Mouse (Mus musculus) frontal cortex, postnatal 14 days (tissue): Measurements from ENCODE around the gene Btbd9.
"Not testable (repeated sequence)": the region's sequence is repeated elsewhere in the genome, so short reads cannot be mapped to it uniquely, and the experiment has no call there.

Experiments
- DNase-seq, 2 experiments: peaks; one replicate each; pipeline ENCODE4 v3.0.0; 2022; ENCODE audit warnings: low spot score in 2 of 2

Gene Btbd9

GRCm38 (mm10) chr17:30558623-30559022 is 17.7 kb downstream of the Btbd9 start:
- no peak for DNase-seq

GRCm38 (mm10) chr17:30556512-30556911 is 19.8 kb downstream of the Btbd9 start:
- DNase-seq, result no peak

- DNase-seq, result no peak
Measured at GRCm38 (mm10) chr17:30553027-30553937, 23.0 kb downstream of the Btbd9 start.

- DNase-seq, result no peak
Measured at GRCm38 (mm10) chr17:30550774-30551107, 25.5 kb downstream of the Btbd9 start.

- no peak for DNase-seq
Measured at GRCm38 (mm10) chr17:30549899-30550773, 26.2 kb downstream of the Btbd9 start.

GRCm38 (mm10) chr17:30539098-30539497 is 37.2 kb downstream of the Btbd9 start:
- no peak for DNase-seq

GRCm38 (mm10) chr17:30536651-30537050 is 39.6 kb downstream of the Btbd9 start:
- no peak for DNase-seq

- DNase-seq, result no peak
Measured at GRCm38 (mm10) chr17:30533098-30533497, 43.2 kb downstream of the Btbd9 start.

- DNase-seq, result no peak
Measured at GRCm38 (mm10) chr17:30530542-30530940, 45.7 kb downstream of the Btbd9 start.

- no peak for DNase-seq
Measured at GRCm38 (mm10) chr17:30529632-30530541, 46.4 kb downstream of the Btbd9 start.

- DNase-seq, result no peak
Measured at GRCm38 (mm10) chr17:30525405-30526295, 50.6 kb downstream of the Btbd9 start.

GRCm38 (mm10) chr17:30524451-30524850 is 51.8 kb downstream of the Btbd9 start:
- DNase-seq, result no peak

- no peak for DNase-seq
Measured at GRCm38 (mm10) chr17:30523783-30524182, 52.5 kb downstream of the Btbd9 start.

- DNase-seq, result no peak
Measured at GRCm38 (mm10) chr17:30522406-30523078, 53.7 kb downstream of the Btbd9 start.

- DNase-seq, result not testable (repeated sequence)
Measured at GRCm38 (mm10) chr17:30519172-30519512, 57.1 kb downstream of the Btbd9 start.

- DNase-seq, result no peak
Measured at GRCm38 (mm10) chr17:30518431-30519171, 57.7 kb downstream of the Btbd9 start.

- DNase-seq, result no peak
Measured at GRCm38 (mm10) chr17:30516580-30517340, 59.5 kb downstream of the Btbd9 start.

GRCm38 (mm10) chr17:30515401-30515800 is 60.9 kb downstream of the Btbd9 start:
- no peak for DNase-seq

GRCm38 (mm10) chr17:30513034-30513433 is 63.3 kb downstream of the Btbd9 start:
- no peak for DNase-seq
